Mouse (Mus musculus): ENCODE measurements at regions not wholly inside any gene's neighbourhood (a gene's known extent, or its start where the extent isn't known, plus 50 kb on each side); places are given as distances from the start of the nearest gene placed in this dataset.

DNA sequence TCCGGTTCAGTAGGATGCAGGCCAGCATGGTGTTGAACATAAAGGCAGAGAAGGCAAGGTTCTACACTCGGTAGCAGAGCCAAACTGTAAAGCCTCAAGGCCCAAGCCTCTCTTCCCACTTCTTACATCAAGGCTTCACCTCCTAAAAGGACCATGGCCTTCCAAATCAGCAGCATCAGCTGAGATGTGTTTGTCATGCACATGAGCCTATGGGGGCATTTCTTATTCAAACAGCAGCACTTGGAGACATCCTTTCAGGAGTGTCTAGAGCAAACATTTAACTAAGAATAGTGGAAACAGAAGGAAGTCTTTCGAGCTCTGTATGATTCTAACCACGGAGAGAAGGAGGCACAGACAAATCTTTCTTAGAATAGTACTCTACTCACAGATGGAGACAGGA, 115.0 kb upstream of the Rap2b start:
- TF ChIP-seq CTCF (conservative IDR thresholded peaks at IDR 0.05; ENCODE audit: low read length) (no peak), POU5F1 (IDR thresholded peaks at IDR 0.05; ENCODE audit: borderline replicate concordance, low read length) (peak; percentile 99)

Measured in E14TG2a.4 (cell line).